In genomic region chr9:96889345-96890021, GRCm38 (mm10) we compare ENCODE assay signal across 8 mouse cellular contexts. TPM values are rescaled to one million over a fixed set of nuclear protein-coding genes. Genes with fewer than 3 reads are reported as not detected.
DNase-seq lines count a peak whose midpoint lies in the region; ATAC-seq and TF ChIP-seq lines count a peak whose summit lies in the region.

No protein-coding gene starts in this region.

- peak; percentile 59; the same call in 1 of the 2 replicates for TF ChIP-seq CTCF in bone marrow macrophage, adult 2 months (IDR thresholded peaks at IDR 0.05; ENCODE audit: low read depth, low read length)
- TF ChIP-seq CTCF in embryonic fibroblast, embryonic 13.5 days (IDR thresholded peaks at IDR 0.05; ENCODE audit: borderline replicate concordance, insufficient read depth, low read length): peak; percentile 29; the same call in 1 of the 2 replicates

- H3K36me3 ChIP-seq in heart, embryonic 12.5 days: no peaks in the 10 kb centered on the region
- no peaks in the 10 kb centered on the region for H3K36me3 ChIP-seq in kidney, embryonic 16.5 days (ENCODE audit: insufficient read depth, low read length)
- H3K36me3 ChIP-seq in liver, embryonic 12.5 days: no peaks in the 10 kb centered on the region
- H3K36me3 ChIP-seq in splenic B cell, adult 2 months (ENCODE audit: control insufficient read depth, insufficient read depth, low read length, poor library complexity, severe bottlenecking): no peaks in the 10 kb centered on the region

- peak overlapping the region; percentile 78 for H3K9ac ChIP-seq in heart, embryonic 12.5 days
- H3K9ac ChIP-seq in kidney, embryonic 16.5 days (replicated peaks; ENCODE audit: low read length): peak overlapping the region; percentile 87
- H3K9ac ChIP-seq in liver, embryonic 12.5 days: peak overlapping the region; percentile 53

- peak overlapping the region; percentile 72 for H3K4me3 ChIP-seq in bone marrow macrophage, adult 2 months (ENCODE audit: insufficient read depth, low read length)
- H3K4me3 ChIP-seq in embryonic fibroblast, embryonic 13.5 days (ENCODE audit: insufficient read depth, low read length): peak overlapping the region; percentile 69
- H3K4me3 ChIP-seq in heart, embryonic 12.5 days: peak overlapping the region; percentile 66
- peak overlapping the region; percentile 68 for H3K4me3 ChIP-seq in kidney, embryonic 16.5 days (ENCODE audit: low read length)
- H3K4me3 ChIP-seq in liver, embryonic 12.5 days: peak overlapping the region; percentile 59

- peak; percentile 85 to 88 for DNase-seq in B cell, adult 2 months
- DNase-seq in naive thymus-derived CD4-positive, alpha-beta T cell, adult 2 months (ENCODE audit: low read depth): peak; percentile 92
- DNase-seq in splenic B cell, adult 2 months (ENCODE audit: low read depth, low spot score): peak; percentile 78

- 0 out of 2 replicates have a peak, but pooled peaks cover 4% of the 10 kb centered on the region for H3K9me3 ChIP-seq in heart, embryonic 12.5 days (replicated peaks)
- H3K9me3 ChIP-seq in kidney, embryonic 16.5 days (ENCODE audit: low read length): no peaks in the 10 kb centered on the region
- no peaks in the 10 kb centered on the region for H3K9me3 ChIP-seq in liver, embryonic 12.5 days (replicated peaks)

- peaks cover 4% of the 10 kb centered on the region; the same call in 1 of the 2 replicates for H3K27me3 ChIP-seq in heart, embryonic 12.5 days (replicated peaks)
- H3K27me3 ChIP-seq in kidney, embryonic 16.5 days (ENCODE audit: insufficient read depth, low read length): peaks cover 5% of the 10 kb centered on the region; the same call in 1 of the 2 replicates
- peaks cover 71% of the 10 kb centered on the region for H3K27me3 ChIP-seq in liver, embryonic 12.5 days (replicated peaks)
- no peaks in the 10 kb centered on the region for H3K27me3 ChIP-seq in splenic B cell, adult 2 months (ENCODE audit: control insufficient read depth, insufficient read depth, low read length, poor library complexity, severe bottlenecking)

- ATAC-seq in heart, embryonic 12.5 days (ENCODE audit: insufficient number of reproducible peaks, low FRiP score): peak; percentile 76
- ATAC-seq in kidney, embryonic 16.5 days (ENCODE audit: low FRiP score, low TSS enrichment): peak; percentile 88
- peak; percentile 67 for ATAC-seq in liver, embryonic 12.5 days

- under 1% methylated on average over 65 of the region's 66 CpGs for WGBS in heart, embryonic 12.5 days
- WGBS in kidney, embryonic 16.5 days: 1% methylated on average over 63 of the region's 66 CpGs
- WGBS in liver, embryonic 12.5 days (ENCODE audit: insufficient replicate concordance): 2% methylated on average over 65 of the region's 66 CpGs

- TF ChIP-seq POLR2A in bone marrow macrophage, adult 2 months (IDR thresholded peaks at IDR 0.05; ENCODE audit: borderline replicate concordance, low read depth, low read length): no peak
- TF ChIP-seq POLR2A in embryonic fibroblast, embryonic 13.5 days (IDR thresholded peaks at IDR 0.05; ENCODE audit: low read depth, low read length): peak; percentile 67

- no peaks in the 10 kb centered on the region for H3K4me1 ChIP-seq in bone marrow macrophage, adult 2 months (ENCODE audit: control insufficient read depth, insufficient read depth, low read length)
- H3K4me1 ChIP-seq in embryonic fibroblast, embryonic 13.5 days (ENCODE audit: control insufficient read depth, insufficient read depth, low read length): 0 out of 2 replicates have a peak, but pooled peaks cover 3% of the 10 kb centered on the region
- H3K4me1 ChIP-seq in heart, embryonic 12.5 days (replicated peaks): peaks cover 41% of the 10 kb centered on the region
- peaks cover 26% of the 10 kb centered on the region for H3K4me1 ChIP-seq in kidney, embryonic 16.5 days (ENCODE audit: insufficient read depth, low read length)
- peaks cover 15% of the 10 kb centered on the region; the same call in 1 of the 2 replicates for H3K4me1 ChIP-seq in liver, embryonic 12.5 days

- H3K4me2 ChIP-seq in heart, embryonic 12.5 days: peak overlapping the region; percentile 86
- peak overlapping the region; percentile 85 for H3K4me2 ChIP-seq in kidney, embryonic 16.5 days (replicated peaks; ENCODE audit: low read depth, low read length)
- peak overlapping the region; percentile 76 for H3K4me2 ChIP-seq in liver, embryonic 12.5 days

- H3K27ac ChIP-seq in bone marrow macrophage, adult 2 months (ENCODE audit: insufficient read depth, low read depth, low read length): no peak overlapping the region
- H3K27ac ChIP-seq in embryonic fibroblast, embryonic 13.5 days (ENCODE audit: insufficient read depth, low read length): no peak overlapping the region
- no peak overlapping the region for H3K27ac ChIP-seq in heart, embryonic 12.5 days (ENCODE audit: poor library complexity, severe bottlenecking)
- H3K27ac ChIP-seq in kidney, embryonic 16.5 days (ENCODE audit: low read length): peak overlapping the region; percentile 40; the same call in 1 of the 2 replicates
- no peak overlapping the region for H3K27ac ChIP-seq in liver, embryonic 12.5 days

RNA-seq across cellular contexts. Expression of gene Pxylp1, which starts 3.0 kb away (rescaled TPM):
- 1.1 and 1.9 TPM in 2 replicates for polyA plus RNA-seq in bone marrow macrophage, adult 2 months (2012; ENCODE audit: insufficient read depth, insufficient read length, missing spikeins)
- polyA plus RNA-seq in embryonic fibroblast, embryonic 13.5 days (2011; ENCODE audit: insufficient read length, low read depth, missing spikeins): 19.5 and 31.4 TPM in 2 replicates
- polyA plus RNA-seq in heart, embryonic 12.5 days (2016; fragmentation: Nextera tagmentation; extraction: Ambion mirVana): 36.9 and 37.3 TPM in 2 replicates
- polyA plus RNA-seq in kidney, embryonic 16.5 days (2015; fragmentation: Nextera tagmentation; extraction: Ambion mirVana): 22.2 and 24.4 TPM in 2 replicates
- 2.1 and 2.2 TPM in 2 replicates for polyA plus RNA-seq in liver, embryonic 12.5 days (2016; fragmentation: Nextera tagmentation; extraction: Ambion mirVana)
